Mouse (Mus musculus) 3T3-L1 (cell line): ENCODE data around the gene Snrpg.

Experiments
- DNase-seq: peaks from one replicate; pipeline ENCODE4 v3.0.0-alpha.2; 2015; ENCODE audit warnings: low read depth, low spot score

The Snrpg gene

DNA sequence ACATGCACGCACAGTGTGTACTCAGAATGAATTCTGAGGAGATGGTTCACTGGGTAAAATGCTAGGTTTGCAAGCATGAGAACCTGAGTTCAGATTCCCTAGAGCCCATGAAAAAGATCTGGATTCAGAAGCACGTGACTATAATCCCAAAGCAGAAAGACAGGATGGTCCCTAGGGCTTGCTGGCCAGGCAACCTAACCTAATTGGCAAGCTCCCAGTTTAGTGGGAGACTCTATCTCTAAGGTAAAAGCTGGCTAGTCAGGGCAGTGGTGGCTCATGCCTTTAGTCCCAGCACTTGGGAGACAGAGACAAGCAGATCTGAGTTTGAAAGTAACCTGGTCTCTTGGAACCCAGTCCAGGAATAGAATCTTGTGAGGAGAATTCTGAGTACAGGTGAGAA is 27.9 kb downstream of the Snrpg start:
- no peak for DNase-seq

DNA sequence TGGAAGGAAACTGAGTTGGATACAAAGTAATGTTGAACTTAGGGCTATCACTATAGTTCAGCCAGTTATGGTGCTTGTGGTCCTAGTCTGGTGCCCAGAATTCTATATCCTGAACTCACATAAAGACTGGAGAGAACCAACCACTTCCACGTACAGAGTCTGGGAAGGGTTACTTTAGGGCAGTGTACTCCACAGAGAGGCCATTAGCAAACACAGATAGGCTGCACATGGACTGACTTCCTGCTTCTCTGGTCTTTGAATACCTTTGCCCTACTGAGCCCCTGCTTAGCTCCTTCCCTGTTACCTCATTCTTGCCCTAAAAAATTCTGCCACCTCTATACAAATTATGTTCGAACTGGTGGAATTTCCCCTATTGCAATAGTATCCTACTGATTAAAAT is 28.9 kb downstream of the Snrpg start:
- no peak for DNase-seq

DNA sequence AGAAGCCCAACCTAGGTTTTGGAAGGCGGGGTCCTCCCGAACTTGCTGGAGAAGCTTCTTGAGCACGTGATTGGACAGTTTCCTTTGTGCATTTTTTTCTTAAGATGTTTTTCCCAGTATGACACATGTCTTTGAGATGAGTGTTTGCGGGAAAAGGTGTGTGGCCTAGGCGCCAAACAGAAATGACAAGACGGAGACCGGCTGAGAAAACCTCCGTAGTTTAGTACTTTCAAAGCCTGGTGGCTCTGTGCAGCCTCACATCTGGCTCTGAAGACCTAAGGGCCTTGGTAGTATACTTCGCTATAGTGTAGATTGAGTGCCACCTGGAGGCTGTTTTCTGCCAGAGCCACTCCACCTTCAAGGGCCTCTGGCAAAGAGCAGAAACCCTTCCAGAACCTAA is 29.9 kb downstream of the Snrpg start:
- DNase-seq = peak; percentile 94

DNA sequence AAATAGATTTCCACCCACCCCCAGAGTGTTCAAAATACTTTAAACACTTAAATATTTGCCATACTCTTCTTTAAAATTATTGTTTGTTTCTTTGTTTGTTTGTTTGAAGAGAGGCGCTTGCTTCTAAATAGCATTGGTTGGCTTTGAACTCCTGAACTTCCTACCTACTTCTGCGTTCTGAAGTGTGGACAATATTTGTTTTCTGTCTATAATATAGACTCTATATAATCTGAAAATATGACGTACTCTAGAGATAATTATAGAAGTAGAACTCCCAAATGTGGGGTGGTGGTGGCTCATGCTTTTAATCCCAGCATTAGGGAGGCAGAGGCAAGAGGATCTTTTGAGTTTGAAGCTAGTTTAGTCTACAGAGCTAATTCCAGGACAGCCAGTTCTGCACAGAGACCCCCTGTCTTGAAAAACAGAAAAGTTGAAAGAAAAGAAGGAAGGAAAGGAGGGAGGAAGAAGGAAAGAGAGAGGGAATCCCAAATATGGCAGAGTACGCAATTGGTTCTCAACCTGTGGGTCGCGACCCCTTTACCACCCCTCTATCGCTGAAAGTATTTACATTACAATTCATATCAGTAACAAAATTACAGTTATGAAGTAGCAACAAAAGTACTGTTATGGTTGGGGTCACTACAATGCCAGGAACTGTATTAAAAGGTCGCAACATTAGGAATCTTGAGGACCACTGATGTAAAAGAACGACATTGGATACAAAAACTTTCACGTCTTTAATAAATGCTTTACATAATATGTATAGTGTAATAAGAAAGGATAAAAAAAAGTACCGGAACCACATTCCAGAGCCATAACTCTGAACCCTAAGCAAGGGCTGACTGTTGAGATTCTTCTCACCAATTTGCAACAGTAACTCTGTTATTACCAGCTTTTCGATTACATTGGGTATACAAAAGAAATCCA is 31.8 kb downstream of the Snrpg start:
- DNase-seq = peak; percentile 63

DNA sequence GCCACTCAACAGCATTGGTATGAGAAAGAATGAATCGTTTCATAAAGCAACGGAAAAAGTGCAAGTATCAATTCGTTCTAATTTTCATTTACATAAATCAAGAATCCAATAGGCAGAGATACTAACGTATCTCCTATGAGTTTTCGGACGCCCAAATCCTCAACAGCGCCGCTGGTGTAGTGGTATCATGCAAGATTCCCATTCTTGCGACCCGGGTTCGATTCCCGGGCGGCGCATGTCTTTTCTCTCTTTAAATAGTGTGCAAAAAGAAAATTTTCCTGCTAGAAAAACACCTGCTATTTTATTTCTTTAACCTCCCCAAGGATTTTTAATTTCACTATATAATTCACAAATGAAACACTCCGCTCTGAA is 32.6 kb downstream of the Snrpg start:
- DNase-seq = peak; percentile 93

DNA sequence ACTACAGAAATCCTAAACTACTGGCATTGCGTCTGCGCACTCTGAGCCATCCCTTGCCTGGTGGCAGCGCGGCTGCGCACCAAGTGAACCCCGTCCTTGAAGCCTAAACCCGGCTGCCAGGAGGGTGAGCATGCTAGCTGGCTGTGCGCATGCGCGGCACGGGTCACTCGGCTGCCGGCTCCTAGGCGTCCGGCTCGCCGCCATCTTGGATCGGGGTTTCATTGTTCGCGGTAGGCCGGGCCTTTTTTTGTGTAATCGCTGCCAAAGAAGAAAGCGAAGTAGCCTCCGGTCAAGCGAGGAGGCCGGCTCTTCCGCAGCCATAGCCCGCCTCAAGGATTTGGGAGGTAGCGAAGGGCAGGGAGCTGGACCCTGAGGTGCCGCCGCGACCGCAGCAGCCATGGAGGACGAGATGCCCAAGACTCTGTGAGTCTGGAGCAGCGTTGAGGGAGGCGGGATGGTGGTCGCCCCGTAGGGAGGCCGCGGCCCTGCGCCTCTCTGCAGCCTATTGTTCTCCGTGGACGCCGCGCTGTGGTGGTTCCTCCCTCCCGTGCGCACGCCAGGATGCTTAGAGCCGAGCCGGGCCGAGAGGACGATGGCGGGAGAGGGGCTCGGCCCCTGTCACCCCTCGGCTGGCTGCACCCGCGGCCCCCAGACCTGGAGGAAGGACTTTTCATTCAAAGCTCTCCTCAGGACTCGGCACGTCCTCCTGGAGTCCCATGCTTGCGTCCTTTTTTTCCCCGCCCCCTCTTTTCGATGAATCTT is 33.2 kb downstream of the Snrpg start, which contains the start of gene Tia1:
Gene Tia1, plus strand, starts transcription at position 120 of the 762 bp plus-strand sequence.
- peak; percentile 100 for DNase-seq

DNA sequence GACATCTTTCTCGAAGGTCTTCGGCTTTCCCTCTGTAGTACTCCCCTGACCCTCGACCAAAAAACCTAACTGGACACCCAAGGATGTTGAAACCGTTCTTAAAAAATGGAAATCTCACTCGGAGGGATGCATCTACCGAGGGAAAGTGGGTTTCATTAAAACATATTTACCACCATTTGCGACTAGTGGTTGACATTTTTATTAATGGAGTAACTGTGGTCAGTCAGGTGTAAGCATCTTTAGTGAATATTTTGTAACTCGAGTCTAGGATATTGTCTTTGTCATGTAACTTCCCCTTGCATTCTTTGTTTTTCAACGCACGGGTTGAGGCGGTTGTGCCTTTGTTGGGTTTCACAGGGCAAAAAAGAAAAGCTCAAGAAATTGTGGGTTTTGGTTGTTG is 33.9 kb downstream of the Snrpg start:
- peak; percentile 51 for DNase-seq

DNA sequence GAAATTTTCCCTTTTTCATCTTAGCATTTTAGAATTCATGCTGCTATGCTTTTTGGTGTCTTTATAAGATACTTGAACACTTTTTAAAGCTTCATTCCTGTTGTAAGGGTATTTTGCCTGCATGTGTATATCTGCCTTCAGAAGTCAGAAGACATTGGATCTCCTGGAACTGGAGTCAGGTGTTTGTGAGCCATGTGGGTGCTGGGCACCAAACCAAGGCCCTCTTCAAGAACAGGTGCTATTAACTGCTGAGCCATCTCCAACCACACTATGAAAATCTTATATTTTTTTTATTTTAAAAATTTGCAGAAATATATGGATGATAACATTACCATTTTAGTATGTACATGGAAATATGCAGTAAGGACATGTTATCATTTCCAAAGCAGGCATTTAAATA is 35.2 kb downstream of the Snrpg start:
- no peak for DNase-seq

DNA sequence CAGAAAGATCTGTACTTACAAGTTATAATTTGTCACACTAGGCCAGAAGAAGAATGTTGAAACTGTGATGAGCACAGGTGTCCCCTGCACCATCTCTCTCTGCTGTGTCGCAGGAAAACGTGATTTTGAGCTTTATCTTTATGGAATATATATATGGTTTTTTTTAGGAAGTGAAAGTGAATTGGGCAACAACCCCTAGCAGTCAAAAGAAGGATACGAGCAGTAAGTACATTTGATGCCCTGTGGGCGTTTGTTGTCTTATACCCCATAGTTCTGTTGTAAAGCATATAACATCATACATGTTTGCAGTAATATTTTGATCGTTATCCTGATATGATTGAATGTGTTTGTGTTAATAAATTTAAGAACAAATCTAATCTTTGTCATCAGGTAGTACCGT is 47.6 kb downstream of the Snrpg start:
- no peak for DNase-seq

DNA sequence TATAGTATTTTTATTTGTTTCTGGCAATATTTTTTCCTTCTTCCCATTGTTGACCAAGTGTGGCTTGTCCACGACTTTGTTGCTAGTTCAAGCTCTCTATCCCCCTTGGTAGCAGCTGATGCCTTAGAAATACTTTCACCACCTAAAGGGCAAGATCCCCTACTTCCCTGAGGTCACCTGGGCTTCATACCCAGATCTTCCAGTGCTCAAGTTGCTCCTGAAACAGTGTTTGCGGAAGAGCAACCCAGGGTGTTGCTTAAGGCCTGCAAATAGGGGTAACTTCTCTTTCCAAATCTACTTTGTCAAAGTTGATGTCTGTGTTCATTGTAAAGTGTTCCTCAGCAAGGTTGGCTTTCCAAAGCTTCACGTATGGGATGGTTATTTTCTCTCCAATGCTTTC is 48.1 kb downstream of the Snrpg start:
- DNase-seq = no peak

DNA sequence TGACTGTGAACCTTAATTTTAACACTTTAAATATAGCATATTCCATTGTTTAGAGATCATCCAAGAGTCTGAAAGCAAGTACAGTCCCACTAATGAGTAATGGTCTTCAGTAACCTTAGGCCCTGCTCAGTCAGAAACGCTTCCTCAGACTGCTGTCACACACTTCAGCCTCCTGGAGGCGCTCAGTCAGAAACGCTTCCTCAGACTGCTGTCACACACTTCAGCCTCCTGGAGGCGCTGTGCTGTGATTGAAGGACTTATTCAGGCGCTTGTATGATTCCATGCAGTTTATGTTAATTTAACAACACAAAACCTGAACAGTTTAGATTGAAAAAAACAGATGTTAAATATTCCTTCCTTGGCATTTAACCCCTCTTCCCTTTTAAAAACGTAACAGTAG is 49.4 kb downstream of the Snrpg start:
- DNase-seq = peak; percentile 60

DNA sequence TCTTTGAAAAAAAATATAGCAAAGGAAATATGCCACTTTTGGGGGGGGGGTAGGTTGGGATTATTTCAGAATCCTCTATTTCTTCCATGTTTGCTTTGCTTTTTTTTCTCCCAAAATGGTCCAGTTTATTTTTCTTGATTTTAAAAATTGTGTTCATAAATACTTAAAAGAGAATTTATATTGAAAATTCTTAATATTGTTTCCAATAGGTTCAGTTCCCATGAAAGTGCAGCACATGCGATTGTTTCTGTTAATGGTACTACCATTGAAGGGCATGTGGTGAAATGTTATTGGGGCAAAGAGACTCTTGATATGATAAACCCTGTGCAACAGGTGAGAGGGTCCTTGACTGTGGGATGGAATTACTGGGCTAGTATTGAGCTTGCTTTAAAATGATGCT is 55.3 kb downstream of the Snrpg start, which contains the start of gene Gm44790:
Gene Gm44790, plus strand, starts transcription at position 301 of the 400 bp plus-strand sequence.
- DNase-seq = no peak
